ENCODE assay signal across 12 mouse cellular contexts in genomic region chr15:101163854-101164253, GRCm38 (mm10). TPM values are rescaled to one million over a fixed set of nuclear protein-coding genes. Genes with fewer than 3 reads are reported as not detected.
DNase-seq lines count a peak whose midpoint lies in the region; ATAC-seq lines count a peak whose summit lies in the region.
"Had no signal": no experiment of that assay in that cellular context is flagged by ENCODE, and none has a peak within 500 bp of the region (broad histone marks: within the 10 kb centered on the region; RNA-seq: fewer than 3 reads in every experiment).

No protein-coding gene starts in this region.

- H3K27ac ChIP-seq in embryonic facial prominence, embryonic 14.5 days (replicated peaks; ENCODE audit: low read depth, low read length) = peak overlapping the region; percentile 75
- H3K27ac ChIP-seq: macrophage had no signal

- no peak overlapping the region for H3K4me3 ChIP-seq in embryonic facial prominence, embryonic 14.5 days (ENCODE audit: low read depth, low read length)

- no peaks in the 10 kb centered on the region for H3K36me3 ChIP-seq in embryonic facial prominence, embryonic 14.5 days (ENCODE audit: control insufficient read depth, insufficient read depth, low read length)

- ATAC-seq in embryonic facial prominence, embryonic 14.5 days (ENCODE audit: low read depth) = no peak
- peak; percentile 54 for ATAC-seq in megakaryocyte-erythroid progenitor cell, adult 5-6 weeks (replicated peaks; ENCODE audit: low FRiP score, low TSS enrichment, poor library complexity, severe bottlenecking)
- ATAC-seq: CD4-positive, CD25-positive, alpha-beta regulatory T cell, adult 4 months had no signal

- peaks cover 32% of the 10 kb centered on the region for H3K4me1 ChIP-seq in embryonic facial prominence, embryonic 14.5 days (ENCODE audit: control insufficient read depth, insufficient read depth, low read length)

- intact Hi-C loops in heart, postnatal 36 days (cut with DNase I) = no loop called here

- peak; percentile 95 for DNase-seq in heart, adult 11 months
- no peak for DNase-seq in heart, postnatal 36 days
- DNase-seq in lung, postnatal 10 days = peak; percentile 52
- no peak for DNase-seq in lung, postnatal 14 days
- DNase-seq in embryonic facial prominence, embryonic 14.5 days (ENCODE audit: low spot score) = no peak
- no peak for DNase-seq in embryo, embryonic 10 days (ENCODE audit: low spot score)
- no peak for DNase-seq in spleen, postnatal 10 days (ENCODE audit: low spot score in 2 of 2)

- WGBS in embryonic facial prominence, embryonic 14.5 days = 57% methylated on average over 5 of the region's 5 CpGs

- no peaks in the 10 kb centered on the region for H3K27me3 ChIP-seq in embryonic facial prominence, embryonic 14.5 days (replicated peaks; ENCODE audit: control insufficient read depth, insufficient read depth, low read length)

- H3K4me2 ChIP-seq in embryonic facial prominence, embryonic 14.5 days (ENCODE audit: low read depth, low read length) = no peak overlapping the region

- no peaks in the 10 kb centered on the region for H3K9me3 ChIP-seq in embryonic facial prominence, embryonic 14.5 days (ENCODE audit: control insufficient read depth, low read length)

- 0 out of 2 replicates have a peak overlapping the region, but pooled peaks have one; percentile 14 for H3K9ac ChIP-seq in embryonic facial prominence, embryonic 14.5 days (ENCODE audit: low read depth, low read length)

RNA-seq across cellular contexts. Expression of gene Acvr1b, which starts 10.0 kb away (rescaled TPM):
- total RNA-seq in heart, postnatal 36 days (2021) = 10 to 100 TPM; 12.6 to 14.6 TPM
- polyA plus RNA-seq in embryonic facial prominence, embryonic 14.5 days (2014; fragmentation: Nextera tagmentation; extraction: Ambion mirVana) = 10.2 and 10.7 TPM in 2 replicates
- total RNA-seq in megakaryocyte-erythroid progenitor cell, adult 5-6 weeks (2014; fragmentation: Nextera tagmentation) = 1.4 and 2.8 TPM in 2 replicates
- total RNA-seq in megakaryocyte-erythroid progenitor cell, adult 5-6 weeks (2017) = 1.0 and 2.7 TPM in 2 replicates

RNA-seq across cellular contexts. Expression of gene Acvrl1, which starts 35.5 kb away (rescaled TPM):
- total RNA-seq in heart, postnatal 36 days (2021) = 10 to 100 TPM; 22.3 to 31.1 TPM
- polyA plus RNA-seq in embryonic facial prominence, embryonic 14.5 days (2014; fragmentation: Nextera tagmentation; extraction: Ambion mirVana) = 11.5 and 13.5 TPM in 2 replicates
- not detected in 2 replicates for total RNA-seq in megakaryocyte-erythroid progenitor cell, adult 5-6 weeks (2014; fragmentation: Nextera tagmentation)
- total RNA-seq in megakaryocyte-erythroid progenitor cell, adult 5-6 weeks (2017) = 3.3 TPM in 1 of 2 replicates, not detected in the other

RNA-seq across cellular contexts. Expression of gene Ankrd33, which starts 48.3 kb away (rescaled TPM):
- not detected for total RNA-seq in heart, postnatal 36 days (2021)
- not detected in 2 replicates for polyA plus RNA-seq in embryonic facial prominence, embryonic 14.5 days (2014; fragmentation: Nextera tagmentation; extraction: Ambion mirVana)
- total RNA-seq in megakaryocyte-erythroid progenitor cell, adult 5-6 weeks (2014; fragmentation: Nextera tagmentation) = not detected in 2 replicates
- total RNA-seq in megakaryocyte-erythroid progenitor cell, adult 5-6 weeks (2017) = not detected in 2 replicates
- total RNA-seq: hematopoietic stem cell, adult 5-6 weeks had no signal
- polyA plus RNA-seq: CD4-positive, CD25-positive, alpha-beta regulatory T cell, adult 4 months; embryonic facial prominence, embryonic 11.5 days; macrophage had no signal

Comparison
In these comparisons a context has a peak if more than half of its experiments do, and no peak if none do; other contexts are left out.
1. DNase-seq: peak in heart, adult 11 months (single experiment) and lung, postnatal 10 days (single experiment); none in heart, postnatal 36 days (0 of 2), lung, postnatal 14 days (single experiment), embryonic facial prominence, embryonic 14.5 days (single experiment), embryo, embryonic 10 days (single experiment) and spleen, postnatal 10 days (0 of 2).
2. RNA of gene Acvrl1, which starts 35.5 kb away (total RNA-seq): 22.3 to 31.1 TPM in heart, postnatal 36 days; 3.3 TPM in megakaryocyte-erythroid progenitor cell, adult 5-6 weeks; every median in the first group is over 4 times any median in the second.